Mouse (Mus musculus) testis, adult 2 months (tissue): ENCODE measurements at regions not wholly inside any gene's neighbourhood (a gene's known extent, or its start where the extent isn't known, plus 50 kb on each side); places are given as distances from the start of the nearest gene placed in this dataset.

Source experiments
- CTCF ChIP-seq: fragments of 200-500 bp; IDR thresholded peaks from 2 replicates; pipeline ENCODE4 v1.5.1; 2012; ENCODE audit warnings: low read depth, mild to moderate bottlenecking, inconsistent platforms, low read length, moderate library complexity; ENCODE audit not compliant: control insufficient read depth, insufficient read depth, insufficient replicate concordance
- POLR2A ChIP-seq: fragments of 200-500 bp; IDR thresholded peaks from 2 replicates; pipeline ENCODE4 v1.6.1; 2012; ENCODE audit warnings: low read depth, mild to moderate bottlenecking, inconsistent platforms, low read length, moderate library complexity; ENCODE audit not compliant: control insufficient read depth

- TF ChIP-seq CTCF (no peak), POLR2A (no peak)
Observed at GRCm38 (mm10) chr2:74962416-74962815, 136.8 kb downstream of the Mtx2 start.
